Mouse (Mus musculus) E14TG2a.4 (cell line): ENCODE measurements at regions not wholly inside any gene's neighbourhood (a gene's known extent, or its start where the extent isn't known, plus 50 kb on each side); places are given as distances from the start of the nearest gene placed in this dataset.

Source experiments
- H3K27me3 ChIP-seq: 2 replicates; pipeline ENCODE4 v1.6.1; 2014; ENCODE audit warnings: low read length, control low read depth; ENCODE audit not compliant: insufficient read depth
- H3K36me3 ChIP-seq: 2 replicates; pipeline ENCODE4 v1.6.1; 2014; ENCODE audit warnings: low read length, control low read depth; ENCODE audit not compliant: insufficient read depth
- H3K4me1 ChIP-seq: replicated peaks from 2 replicates; pipeline ENCODE4 v1.6.1; 2014; ENCODE audit warnings: low read depth, low read length, control low read depth
- H3K4me3 ChIP-seq: replicated peaks from 2 replicates; pipeline ENCODE4 v1.5.1; 2014; ENCODE audit warnings: mild to moderate bottlenecking, low read length
- H3K9me3 ChIP-seq: 2 replicates; pipeline ENCODE4 v1.6.1; 2014; ENCODE audit warnings: low read length, control low read depth
- CTCF ChIP-seq: conservative IDR thresholded peaks from 2 replicates; pipeline ENCODE4 v1.5.1; 2014; ENCODE audit warnings: low read length
- NANOG ChIP-seq: IDR thresholded peaks from 2 replicates; pipeline ENCODE4 v1.6.1; 2014; ENCODE audit warnings: borderline replicate concordance, low read length, mixed read lengths
- POU5F1 ChIP-seq: IDR thresholded peaks from 2 replicates; pipeline ENCODE4 v1.6.1; 2014; ENCODE audit warnings: low read length, borderline replicate concordance

- H3K9me3 ChIP-seq, result no peaks in the 10 kb centered on the region
- no peaks in the 10 kb centered on the region for H3K36me3 ChIP-seq
- H3K27me3 ChIP-seq, result no peaks in the 10 kb centered on the region
- peaks cover 55% of the 10 kb centered on the region for H3K4me1 ChIP-seq
- TF ChIP-seq NANOG, result no peak
- no peak for TF ChIP-seq POU5F1
- no peak for TF ChIP-seq CTCF
- H3K4me3 ChIP-seq, result no peak overlapping the region
These were observed 202.0 kb upstream of the Sash1 start for GRCm38 (mm10) chr10:9087871-9088270.

DNA sequence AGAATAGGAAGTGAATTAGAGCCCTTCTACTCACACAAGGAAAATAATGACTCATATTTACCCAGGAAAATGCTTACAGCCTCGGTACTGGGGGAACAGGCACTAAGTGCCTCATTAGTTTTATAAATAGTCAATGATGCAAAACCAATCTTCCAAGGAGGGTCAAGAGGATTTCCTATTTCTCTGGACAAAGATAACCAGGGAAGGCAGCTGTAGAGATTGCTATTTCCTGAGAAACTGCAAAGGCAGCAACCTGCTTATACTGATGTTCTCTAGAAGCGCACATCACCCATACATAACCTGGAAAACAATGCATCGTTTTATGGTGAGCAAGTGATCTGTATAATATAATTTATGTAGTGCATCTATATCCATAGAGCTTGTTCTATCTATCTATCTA lies 201.3 kb upstream of the Sash1 start:
- Histone ChIP-seq H3K4me3 (no peak overlapping the region), H3K9me3 (no peaks in the 10 kb centered on the region), H3K4me1 (peaks cover 48% of the 10 kb centered on the region), H3K27me3 (no peaks in the 10 kb centered on the region), H3K36me3 (no peaks in the 10 kb centered on the region)
- no peak for TF ChIP-seq NANOG
- no peak for TF ChIP-seq CTCF
- TF ChIP-seq POU5F1, result no peak

GRCm38 (mm10) chr10:9086666-9087065 lies 200.8 kb upstream of the Sash1 start:
- Histone ChIP-seq H3K4me1 (peaks cover 44% of the 10 kb centered on the region), H3K36me3 (no peaks in the 10 kb centered on the region), H3K4me3 (no peak overlapping the region), H3K27me3 (no peaks in the 10 kb centered on the region), H3K9me3 (no peaks in the 10 kb centered on the region)
- TF ChIP-seq POU5F1 (no peak), CTCF (no peak), NANOG (no peak)

- H3K4me1 ChIP-seq, result peaks cover 34% of the 10 kb centered on the region
- no peak overlapping the region for H3K4me3 ChIP-seq
- no peaks in the 10 kb centered on the region for H3K36me3 ChIP-seq
- no peak for TF ChIP-seq POU5F1
- TF ChIP-seq NANOG, result peak; percentile 99
- no peak for TF ChIP-seq CTCF
- no peaks in the 10 kb centered on the region for H3K27me3 ChIP-seq
- H3K9me3 ChIP-seq, result no peaks in the 10 kb centered on the region
These were observed 199.6 kb upstream of the Sash1 start for GRCm38 (mm10) chr10:9085441-9085840.

DNA sequence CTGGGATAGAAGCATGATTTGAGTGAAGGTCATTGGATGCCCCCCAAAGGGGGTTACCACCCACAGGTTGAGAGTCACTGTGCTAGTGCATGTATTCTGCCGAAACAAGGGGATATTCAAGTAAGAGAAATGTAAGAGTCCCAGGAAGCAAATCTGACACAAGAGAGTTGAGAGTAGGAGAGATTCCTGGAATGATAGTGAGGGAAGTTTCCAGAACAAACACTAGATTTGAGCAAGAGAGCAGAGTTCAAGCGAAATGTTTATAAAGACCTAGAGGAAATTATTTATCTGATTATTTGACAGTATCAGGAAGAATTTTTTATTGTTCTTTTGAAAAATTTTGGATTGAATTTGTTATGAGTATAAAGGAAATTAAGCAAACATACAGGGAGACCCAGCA lies 189.0 kb upstream of the Sash1 start:
- no peaks in the 10 kb centered on the region for H3K9me3 ChIP-seq
- H3K27me3 ChIP-seq, result peaks cover 2% of the 10 kb centered on the region; the same call in 1 of the 2 replicates
- H3K4me3 ChIP-seq, result no peak overlapping the region
- H3K4me1 ChIP-seq, result no peaks in the 10 kb centered on the region
- TF ChIP-seq NANOG, result no peak
- no peak for TF ChIP-seq POU5F1
- TF ChIP-seq CTCF, result no peak
- H3K36me3 ChIP-seq, result no peaks in the 10 kb centered on the region

- no peaks in the 10 kb centered on the region for H3K9me3 ChIP-seq
- TF ChIP-seq POU5F1, result no peak
- TF ChIP-seq NANOG, result no peak
- TF ChIP-seq CTCF, result peak; percentile 50
- no peaks in the 10 kb centered on the region for H3K36me3 ChIP-seq
- H3K27me3 ChIP-seq, result peaks cover 4% of the 10 kb centered on the region
- no peaks in the 10 kb centered on the region for H3K4me1 ChIP-seq
- no peak overlapping the region for H3K4me3 ChIP-seq
These were observed 185.8 kb upstream of the Sash1 start for GRCm38 (mm10) chr10:9071630-9072029.

DNA sequence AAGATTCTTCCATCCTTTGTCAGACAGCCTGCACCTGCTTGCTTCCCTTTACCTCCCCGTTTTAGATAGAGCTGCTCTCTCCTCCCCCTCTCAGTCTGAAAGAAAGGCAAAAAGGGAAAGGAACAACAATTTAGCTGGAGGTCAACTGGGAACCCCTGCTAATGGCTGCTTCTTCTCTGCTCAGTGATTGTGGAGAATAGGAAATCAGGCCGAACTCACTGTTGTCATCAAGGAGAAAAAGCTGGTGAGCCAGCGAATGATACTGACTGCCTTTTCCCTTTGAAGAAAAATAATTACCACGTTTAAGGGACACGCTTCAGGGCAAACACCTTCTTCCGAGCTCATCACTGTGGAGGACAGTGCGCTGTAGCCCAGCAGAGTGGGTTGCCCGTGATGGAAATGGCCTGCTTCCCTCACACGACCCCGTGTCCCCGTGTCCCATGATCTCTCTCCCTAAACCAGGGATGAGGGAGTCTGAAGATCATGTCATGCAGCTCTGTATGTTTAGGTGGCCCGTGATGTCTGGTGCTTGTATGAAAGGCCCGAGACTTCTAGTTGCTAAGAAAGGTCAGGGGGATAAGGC lies 183.8 kb upstream of the Sash1 start:
- H3K4me1 ChIP-seq, result no peaks in the 10 kb centered on the region
- TF ChIP-seq CTCF (no peak), POU5F1 (no peak), NANOG (no peak)
- H3K9me3 ChIP-seq, result no peaks in the 10 kb centered on the region
- H3K27me3 ChIP-seq, result peaks cover 5% of the 10 kb centered on the region
- no peak overlapping the region for H3K4me3 ChIP-seq
- H3K36me3 ChIP-seq, result no peaks in the 10 kb centered on the region

DNA sequence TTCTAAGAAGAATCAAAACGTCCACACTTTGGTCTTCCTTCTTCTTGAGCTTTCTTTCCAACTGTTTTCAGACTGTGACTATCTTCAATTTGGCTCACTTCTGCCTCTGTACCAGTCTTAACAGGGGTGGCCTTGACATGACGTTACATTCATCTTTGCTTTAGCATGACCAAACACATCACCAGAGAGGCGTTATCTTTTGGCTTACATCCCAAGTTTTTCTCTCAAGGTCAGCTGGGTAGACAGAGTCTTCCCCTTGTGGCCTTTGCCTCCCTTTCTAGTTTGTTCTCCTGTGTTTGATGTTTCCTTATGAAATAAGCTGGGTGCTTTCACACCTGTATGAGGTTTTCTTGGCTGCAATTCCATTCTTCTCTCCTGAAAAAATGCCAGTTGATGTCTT lies 180.7 kb upstream of the Sash1 start:
- no peaks in the 10 kb centered on the region for H3K9me3 ChIP-seq
- H3K4me3 ChIP-seq, result no peak overlapping the region
- H3K27me3 ChIP-seq, result peaks cover 3% of the 10 kb centered on the region; the same call in 1 of the 2 replicates
- TF ChIP-seq CTCF (no peak), POU5F1 (no peak), NANOG (no peak)
- no peaks in the 10 kb centered on the region for H3K36me3 ChIP-seq
- H3K4me1 ChIP-seq, result no peaks in the 10 kb centered on the region

DNA sequence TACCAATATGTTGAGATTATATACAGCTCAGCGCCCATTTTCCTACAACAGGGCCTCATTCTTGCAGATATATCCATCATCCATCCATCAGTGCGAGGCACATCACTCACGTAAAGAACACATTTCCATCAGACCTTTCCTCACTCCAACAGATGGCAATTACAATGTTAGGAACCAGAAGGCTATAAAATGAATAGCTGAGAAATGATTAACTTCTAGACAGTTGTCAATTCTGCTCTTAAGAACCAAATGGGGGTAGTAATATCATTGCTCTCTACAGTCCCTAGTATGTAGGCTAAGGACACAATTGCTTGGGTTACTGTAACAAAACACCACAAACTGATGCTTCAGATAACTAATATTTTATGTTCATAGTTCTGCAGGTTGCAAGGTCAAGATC lies 176.1 kb upstream of the Sash1 start:
- no peak for TF ChIP-seq CTCF
- no peak for TF ChIP-seq NANOG
- no peak for TF ChIP-seq POU5F1
- Histone ChIP-seq H3K4me1 (no peaks in the 10 kb centered on the region), H3K4me3 (no peak overlapping the region)

More for the DNA sequence above, 176.1 kb upstream of the Sash1 start:
- Histone ChIP-seq H3K36me3 (no peaks in the 10 kb centered on the region), H3K9me3 (no peaks in the 10 kb centered on the region), H3K27me3 (peaks cover 3% of the 10 kb centered on the region; the same call in 1 of the 2 replicates)
